20 mouse cellular contexts compared by ENCODE assay signal in genomic region chr6:48439654-48440053, GRCm38 (mm10). TPM values are rescaled to one million over a fixed set of nuclear protein-coding genes. Genes with fewer than 3 reads are reported as not detected.
DNase-seq lines count a peak whose midpoint lies in the region; ATAC-seq lines count a peak whose summit lies in the region.
"Had no signal": no experiment of that assay in that cellular context is flagged by ENCODE, and none has a peak within 500 bp of the region (broad histone marks: within the 10 kb centered on the region; RNA-seq: fewer than 3 reads in every experiment).

No protein-coding gene starts in this region.

- peaks cover 6% of the 10 kb centered on the region; the same call in 1 of the 2 replicates for H3K36me3 ChIP-seq in hindbrain, embryonic 11.5 days (ENCODE audit: control insufficient read depth, insufficient read depth, low read length)
- peaks cover 20% of the 10 kb centered on the region for H3K36me3 ChIP-seq in hindbrain, embryonic 16.5 days (ENCODE audit: control insufficient read depth, insufficient read depth, low read length)
- H3K36me3 ChIP-seq in neural tube, embryonic 12.5 days: peaks cover 21% of the 10 kb centered on the region
- peaks cover 34% of the 10 kb centered on the region for H3K36me3 ChIP-seq in neural tube, embryonic 15.5 days

- H3K4me1 ChIP-seq in hindbrain, embryonic 11.5 days (replicated peaks; ENCODE audit: control insufficient read depth, insufficient read depth, low read length): peaks cover 6% of the 10 kb centered on the region
- H3K4me1 ChIP-seq in hindbrain, embryonic 16.5 days (ENCODE audit: control insufficient read depth, insufficient read depth, low read depth, low read length): peaks cover 16% of the 10 kb centered on the region
- peaks cover 35% of the 10 kb centered on the region for H3K4me1 ChIP-seq in neural tube, embryonic 12.5 days
- peaks cover 43% of the 10 kb centered on the region for H3K4me1 ChIP-seq in neural tube, embryonic 15.5 days

- ATAC-seq in hindbrain, embryonic 11.5 days (ENCODE audit: low FRiP score): no peak
- ATAC-seq in hindbrain, embryonic 16.5 days: no peak
- ATAC-seq in neural tube, embryonic 12.5 days (ENCODE audit: low FRiP score, low read depth): no peak
- ATAC-seq in neural tube, embryonic 15.5 days (ENCODE audit: low FRiP score): no peak
- ATAC-seq: forebrain, embryonic 14.5 days; intestine, embryonic 16.5 days; liver, postnatal 0 days had no signal

- H3K27ac ChIP-seq in hindbrain, embryonic 11.5 days (ENCODE audit: low read depth, low read length): no peak overlapping the region
- H3K27ac ChIP-seq in hindbrain, embryonic 16.5 days (ENCODE audit: low read depth, low read length): no peak overlapping the region
- no peak overlapping the region for H3K27ac ChIP-seq in neural tube, embryonic 12.5 days
- H3K27ac ChIP-seq in neural tube, embryonic 15.5 days (replicated peaks): no peak overlapping the region
- H3K27ac ChIP-seq: heart, adult 2 months; layer of hippocampus, adult 2 months; neural tube, embryonic 13.5 days; stomach, embryonic 15.5 days had no signal

- no peak overlapping the region for H3K4me2 ChIP-seq in hindbrain, embryonic 11.5 days (replicated peaks; ENCODE audit: low read depth, low read length)
- no peak overlapping the region for H3K4me2 ChIP-seq in hindbrain, embryonic 16.5 days (ENCODE audit: low read length)
- 0 out of 2 replicates have a peak overlapping the region, but pooled peaks have one; percentile 44 for H3K4me2 ChIP-seq in neural tube, embryonic 12.5 days (replicated peaks)
- no peak overlapping the region for H3K4me2 ChIP-seq in neural tube, embryonic 15.5 days
- H3K4me2 ChIP-seq: stomach, embryonic 15.5 days had no signal

- H3K27me3 ChIP-seq in hindbrain, embryonic 11.5 days (ENCODE audit: control insufficient read depth, insufficient read depth, low read length): peaks cover 33% of the 10 kb centered on the region
- H3K27me3 ChIP-seq in hindbrain, embryonic 16.5 days (replicated peaks; ENCODE audit: control insufficient read depth, insufficient read depth, low read length): peaks cover 7% of the 10 kb centered on the region
- H3K27me3 ChIP-seq in neural tube, embryonic 12.5 days (replicated peaks): peaks cover 40% of the 10 kb centered on the region
- H3K27me3 ChIP-seq in neural tube, embryonic 15.5 days (replicated peaks): peaks cover 41% of the 10 kb centered on the region
- H3K27me3 ChIP-seq: CH12.LX; stomach, embryonic 15.5 days had no signal

- DNase-seq in adrenal gland, adult 8-10 months: peak; percentile 15
- no peak for DNase-seq in adrenal gland, adult 18-20 months (ENCODE audit: low spot score in 2 of 2)
- no peak for DNase-seq in hindbrain, embryonic 11.5 days (ENCODE audit: low spot score)
- DNase-seq in embryo, embryonic 9.5 days (ENCODE audit: extremely low spot score): no peak
- DNase-seq in thymus, postnatal 0 days (ENCODE audit: low spot score): no peak
- DNase-seq: cerebellum, adult 11 months; heart, adult 2 months; heart, postnatal 36 days; liver, postnatal 0 days; lung, postnatal 36 days; right cerebral cortex, adult 18-20 months had no signal

- H3K9me3 ChIP-seq in hindbrain, embryonic 11.5 days (ENCODE audit: control insufficient read depth, low read length): no peaks in the 10 kb centered on the region
- H3K9me3 ChIP-seq in hindbrain, embryonic 16.5 days (ENCODE audit: control insufficient read depth, low read length): no peaks in the 10 kb centered on the region
- no peaks in the 10 kb centered on the region for H3K9me3 ChIP-seq in neural tube, embryonic 12.5 days
- no peaks in the 10 kb centered on the region for H3K9me3 ChIP-seq in neural tube, embryonic 15.5 days (replicated peaks)
- H3K9me3 ChIP-seq: neural tube, embryonic 13.5 days; stomach, embryonic 15.5 days had no signal

- H3K4me3 ChIP-seq in hindbrain, embryonic 11.5 days (ENCODE audit: low read depth, low read length): peak overlapping the region; percentile 1; the same call in 1 of the 2 replicates
- H3K4me3 ChIP-seq in hindbrain, embryonic 16.5 days (ENCODE audit: low read length): no peak overlapping the region
- no peak overlapping the region for H3K4me3 ChIP-seq in neural tube, embryonic 12.5 days
- no peak overlapping the region for H3K4me3 ChIP-seq in neural tube, embryonic 15.5 days (replicated peaks)
- H3K4me3 ChIP-seq: heart, adult 2 months; layer of hippocampus, adult 2 months; stomach, embryonic 15.5 days had no signal

- no peak overlapping the region for H3K9ac ChIP-seq in hindbrain, embryonic 11.5 days (ENCODE audit: low read depth, low read length)
- H3K9ac ChIP-seq in hindbrain, embryonic 16.5 days (ENCODE audit: low read depth, low read length): no peak overlapping the region
- H3K9ac ChIP-seq in neural tube, embryonic 12.5 days: no peak overlapping the region
- no peak overlapping the region for H3K9ac ChIP-seq in neural tube, embryonic 15.5 days (replicated peaks)
- H3K9ac ChIP-seq: liver, postnatal 0 days; stomach, embryonic 15.5 days had no signal

RNA-seq across cellular contexts. Expression of gene Zfp467, which starts 6.0 kb away (rescaled TPM):
- total RNA-seq in adrenal gland, adult 8-10 months (2022): 10 to 100 TPM; 56.7 to 68.0 (median 60.6) TPM
- 10 to 100 TPM; 36.0 to 58.6 TPM for total RNA-seq in adrenal gland, adult 18-20 months (2021)
- 13.3 and 14.9 TPM in 2 replicates for polyA plus RNA-seq in hindbrain, embryonic 11.5 days (2014; fragmentation: Nextera tagmentation; extraction: Ambion mirVana)
- 26.3 and 27.8 TPM in 2 replicates for polyA plus RNA-seq in hindbrain, embryonic 16.5 days (2015; fragmentation: Nextera tagmentation; extraction: Ambion mirVana)
- polyA plus RNA-seq in neural tube, embryonic 12.5 days (2016; fragmentation: Nextera tagmentation; extraction: Ambion mirVana): 18.4 and 18.5 TPM in 2 replicates
- 27.6 and 33.6 TPM in 2 replicates for polyA plus RNA-seq in neural tube, embryonic 15.5 days (2015; fragmentation: Nextera tagmentation; extraction: Ambion mirVana)
- polyA plus RNA-seq in thymus, postnatal 0 days (2015; fragmentation: Nextera tagmentation; extraction: Ambion mirVana): 8.6 and 9.9 TPM in 2 replicates

RNA-seq across cellular contexts. Expression of gene Sspo, which starts 8.4 kb away (rescaled TPM):
- total RNA-seq in adrenal gland, adult 8-10 months (2022): 1 to 10 TPM; 2.7 to 9.7 (median 5.6) TPM
- 1 to 10 TPM; 3.0 to 3.1 TPM for total RNA-seq in adrenal gland, adult 18-20 months (2021)
- polyA plus RNA-seq in hindbrain, embryonic 11.5 days (2014; fragmentation: Nextera tagmentation; extraction: Ambion mirVana): 0.05 and 0.17 TPM in 2 replicates
- 0.22 and 0.29 TPM in 2 replicates for polyA plus RNA-seq in hindbrain, embryonic 16.5 days (2015; fragmentation: Nextera tagmentation; extraction: Ambion mirVana)
- polyA plus RNA-seq in neural tube, embryonic 12.5 days (2016; fragmentation: Nextera tagmentation; extraction: Ambion mirVana): 0.28 and 0.63 TPM in 2 replicates
- 0.34 and 0.54 TPM in 2 replicates for polyA plus RNA-seq in neural tube, embryonic 15.5 days (2015; fragmentation: Nextera tagmentation; extraction: Ambion mirVana)
- polyA plus RNA-seq in thymus, postnatal 0 days (2015; fragmentation: Nextera tagmentation; extraction: Ambion mirVana): 0.68 and 0.77 TPM in 2 replicates

RNA-seq across cellular contexts. Expression of gene Krba1, which starts 44.3 kb away (rescaled TPM):
- total RNA-seq in adrenal gland, adult 8-10 months (2022): 10 to 100 TPM; 44.0 to 56.6 (median 50.8) TPM
- total RNA-seq in adrenal gland, adult 18-20 months (2021): 10 to 100 TPM; 14.6 to 35.1 TPM
- 16.0 and 19.1 TPM in 2 replicates for polyA plus RNA-seq in hindbrain, embryonic 11.5 days (2014; fragmentation: Nextera tagmentation; extraction: Ambion mirVana)
- polyA plus RNA-seq in hindbrain, embryonic 16.5 days (2015; fragmentation: Nextera tagmentation; extraction: Ambion mirVana): 26.2 and 27.6 TPM in 2 replicates
- 26.3 and 27.4 TPM in 2 replicates for polyA plus RNA-seq in neural tube, embryonic 12.5 days (2016; fragmentation: Nextera tagmentation; extraction: Ambion mirVana)
- 23.5 and 25.0 TPM in 2 replicates for polyA plus RNA-seq in neural tube, embryonic 15.5 days (2015; fragmentation: Nextera tagmentation; extraction: Ambion mirVana)
- 13.3 and 14.4 TPM in 2 replicates for polyA plus RNA-seq in thymus, postnatal 0 days (2015; fragmentation: Nextera tagmentation; extraction: Ambion mirVana)
